Mouse (Mus musculus) E14TG2a.4 (cell line): ENCODE results near the gene Ppp4c.
A peak's percentile ranks its signal among the peaks of the same experiment; 100 is the strongest.

Experiments used
- H3K27me3 ChIP-seq: 2 replicates; pipeline ENCODE4 v1.6.1; 2014; ENCODE audit warnings: low read length, control low read depth; ENCODE audit not compliant: insufficient read depth
- H3K36me3 ChIP-seq: 2 replicates; pipeline ENCODE4 v1.6.1; 2014; ENCODE audit warnings: low read length, control low read depth; ENCODE audit not compliant: insufficient read depth
- H3K4me1 ChIP-seq: replicated peaks from 2 replicates; pipeline ENCODE4 v1.6.1; 2014; ENCODE audit warnings: low read depth, low read length, control low read depth
- H3K4me3 ChIP-seq: replicated peaks from 2 replicates; pipeline ENCODE4 v1.5.1; 2014; ENCODE audit warnings: mild to moderate bottlenecking, low read length
- H3K9me3 ChIP-seq: 2 replicates; pipeline ENCODE4 v1.6.1; 2014; ENCODE audit warnings: low read length, control low read depth
- CTCF ChIP-seq: conservative IDR thresholded peaks from 2 replicates; pipeline ENCODE4 v1.5.1; 2014; ENCODE audit warnings: low read length
- NANOG ChIP-seq: IDR thresholded peaks from 2 replicates; pipeline ENCODE4 v1.6.1; 2014; ENCODE audit warnings: borderline replicate concordance, low read length, mixed read lengths
- POU5F1 ChIP-seq: IDR thresholded peaks from 2 replicates; pipeline ENCODE4 v1.6.1; 2014; ENCODE audit warnings: low read length, borderline replicate concordance

Ppp4c gene

GRCm38 (mm10) chr7:126778147-126778546 is 14.1 kb downstream of the Ppp4c start:
- Histone ChIP-seq H3K27me3 (no peaks in the 10 kb centered on the region), H3K9me3 (no peaks in the 10 kb centered on the region)
- TF ChIP-seq POU5F1 = no peak
- TF ChIP-seq CTCF = no peak
- TF ChIP-seq NANOG = no peak

DNA sequence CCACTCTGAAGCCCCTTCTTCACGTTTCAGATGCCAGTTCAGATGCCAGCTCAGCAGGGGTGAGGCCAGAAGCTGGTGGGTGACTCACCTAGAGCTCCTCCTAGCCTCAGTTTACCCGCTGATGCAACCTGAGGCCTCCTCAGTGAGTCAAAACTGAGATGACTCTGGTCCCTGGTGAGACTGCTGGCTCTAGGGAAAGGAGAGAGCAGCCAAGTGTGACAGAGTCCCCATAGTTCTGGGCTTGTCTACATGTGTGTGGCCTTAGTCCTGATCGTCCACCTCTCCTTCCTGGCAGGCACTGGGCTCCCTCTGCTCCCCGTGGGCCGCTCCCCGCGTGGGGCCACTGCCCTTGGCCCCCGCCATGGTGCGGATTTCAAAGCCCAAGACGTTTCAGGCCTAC is 14.8 kb downstream of the Ppp4c start:
- TF ChIP-seq CTCF (no peak), NANOG (no peak), POU5F1 (no peak)
- H3K36me3 ChIP-seq = peaks cover 43% of the 10 kb centered on the region
- H3K27me3 ChIP-seq = no peaks in the 10 kb centered on the region
- H3K9me3 ChIP-seq = no peaks in the 10 kb centered on the region
- H3K4me3 ChIP-seq = peak overlapping the region; percentile 85
- H3K4me1 ChIP-seq = peaks cover 90% of the 10 kb centered on the region

More at GRCm38 (mm10) chr7:126778147-126778546, 14.1 kb downstream of the Ppp4c start:
- Histone ChIP-seq H3K4me3 (peak overlapping the region; percentile 85), H3K4me1 (peaks cover 90% of the 10 kb centered on the region), H3K36me3 (peaks cover 50% of the 10 kb centered on the region)

DNA sequence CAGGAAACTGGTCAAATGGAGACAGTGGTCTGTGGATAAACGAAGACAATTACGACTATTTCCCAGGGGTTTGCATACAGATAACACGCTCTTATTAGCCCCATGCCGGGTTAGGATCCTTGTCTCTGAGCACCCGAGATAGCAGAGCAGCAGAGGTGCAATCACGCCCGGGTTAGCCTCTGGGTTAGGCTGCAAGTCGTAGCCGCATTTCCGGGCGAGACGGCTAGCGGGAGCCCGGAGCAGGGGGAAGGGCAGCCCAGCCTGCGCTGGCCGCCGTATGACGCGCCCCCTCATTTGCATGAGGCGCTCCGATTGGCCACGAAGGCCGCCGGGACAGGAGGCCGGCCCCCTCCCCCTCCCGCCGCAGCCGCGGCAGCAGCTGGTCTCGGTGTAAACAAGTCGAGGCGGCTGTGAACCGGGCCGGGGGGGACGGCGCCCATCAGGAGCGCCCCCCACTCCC is 15.7 kb downstream of the Ppp4c start, which contains the start of gene Ypel3:
Ypel3 (plus strand) TSS at position 358 of the 460 bp plus-strand sequence.
- peaks cover 88% of the 10 kb centered on the region for H3K4me1 ChIP-seq
- no peaks in the 10 kb centered on the region for H3K9me3 ChIP-seq
- peak within 1 kb of the TSS; percentile 85 for H3K4me3 ChIP-seq
- peaks cover 35% of the 10 kb centered on the region for H3K36me3 ChIP-seq
- TF ChIP-seq NANOG = no peak
- no peak for TF ChIP-seq CTCF
- TF ChIP-seq POU5F1 = no peak
- H3K27me3 ChIP-seq = no peaks in the 10 kb centered on the region

DNA sequence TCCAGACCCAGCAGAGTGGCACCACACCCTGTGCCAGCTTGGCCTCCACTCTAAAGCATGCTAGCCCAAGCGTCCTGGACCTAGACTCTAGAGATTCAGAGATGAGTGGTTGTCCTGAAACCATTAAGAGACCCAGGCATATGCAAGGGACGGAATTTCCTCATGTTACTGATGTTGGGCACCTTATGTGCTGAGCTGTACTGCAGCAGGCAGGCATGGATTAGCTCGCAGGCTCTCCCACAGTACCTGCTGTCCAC is 16.4 kb downstream of the Ppp4c start:
- H3K4me1 ChIP-seq = peaks cover 87% of the 10 kb centered on the region
- TF ChIP-seq POU5F1 (no peak), CTCF (no peak), NANOG (no peak)
- no peaks in the 10 kb centered on the region for H3K27me3 ChIP-seq
- peaks cover 35% of the 10 kb centered on the region for H3K36me3 ChIP-seq
- H3K9me3 ChIP-seq = no peaks in the 10 kb centered on the region
- peak overlapping the region; percentile 85 for H3K4me3 ChIP-seq

DNA sequence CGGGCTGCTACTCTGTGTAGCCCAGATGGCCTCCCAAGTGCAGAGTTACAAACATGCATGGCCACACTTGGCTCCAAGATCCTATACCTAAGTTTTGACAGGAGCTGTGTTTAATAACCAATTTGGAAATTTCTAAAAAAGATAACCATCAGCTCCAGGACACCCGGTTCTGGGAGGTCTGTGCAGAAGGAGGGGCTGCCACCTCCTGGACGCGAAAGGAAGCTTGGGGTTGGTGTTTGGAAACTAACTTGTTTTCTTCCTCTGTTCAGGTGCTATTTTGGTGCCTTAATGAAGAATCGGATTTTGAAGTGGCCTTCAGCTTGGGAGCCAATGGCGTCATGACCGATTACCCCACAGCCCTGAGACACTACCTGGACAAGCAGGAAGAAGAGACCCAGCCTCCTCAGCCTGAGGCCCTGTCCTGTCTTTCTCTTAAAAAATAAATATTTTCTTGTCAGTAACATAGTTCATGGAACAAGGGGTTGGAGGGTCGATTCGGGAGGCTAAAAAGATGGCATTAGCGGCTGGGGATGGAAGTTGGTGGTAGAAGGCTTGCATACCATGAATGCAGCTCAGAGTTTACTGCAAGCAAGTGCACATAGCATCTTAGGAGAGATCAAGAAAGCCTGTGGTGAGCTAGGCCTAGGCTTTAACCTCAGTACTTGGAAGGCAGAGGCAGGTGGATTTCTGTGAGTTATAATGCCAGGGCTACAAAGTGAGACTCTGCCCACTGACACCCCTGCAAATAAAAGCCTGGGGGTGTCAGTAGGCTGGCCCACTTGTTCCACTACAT is 16.9 kb downstream of the Ppp4c start:
- H3K27me3 ChIP-seq = no peaks in the 10 kb centered on the region
- peak overlapping the region; percentile 85 for H3K4me3 ChIP-seq
- peaks cover 88% of the 10 kb centered on the region for H3K4me1 ChIP-seq
- TF ChIP-seq POU5F1 = no peak
- no peaks in the 10 kb centered on the region for H3K9me3 ChIP-seq
- peaks cover 37% of the 10 kb centered on the region for H3K36me3 ChIP-seq

DNA sequence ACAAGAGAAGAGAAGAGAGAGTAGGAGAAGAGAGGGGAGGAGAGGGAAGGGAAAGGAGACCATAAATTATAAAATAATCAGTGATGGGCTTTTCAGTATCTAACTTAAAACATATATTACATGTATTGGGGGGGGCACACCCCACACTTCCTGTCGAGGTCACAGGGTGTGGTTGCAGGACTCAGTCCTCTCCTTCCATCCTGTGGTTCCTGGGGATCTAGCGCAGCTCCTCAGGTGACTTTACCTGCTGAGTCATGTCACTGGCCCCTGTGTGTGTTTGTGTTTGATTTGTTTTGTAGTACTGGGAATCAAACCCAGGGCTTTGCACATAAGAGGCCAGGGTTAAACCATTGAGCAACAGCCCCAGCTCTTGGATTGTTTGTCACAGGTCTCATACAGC is 17.8 kb downstream of the Ppp4c start:
- Histone ChIP-seq H3K36me3 (peaks cover 46% of the 10 kb centered on the region), H3K4me1 (peaks cover 84% of the 10 kb centered on the region), H3K9me3 (no peaks in the 10 kb centered on the region), H3K4me3 (no peak overlapping the region), H3K27me3 (no peaks in the 10 kb centered on the region)
- TF ChIP-seq NANOG = no peak

DNA sequence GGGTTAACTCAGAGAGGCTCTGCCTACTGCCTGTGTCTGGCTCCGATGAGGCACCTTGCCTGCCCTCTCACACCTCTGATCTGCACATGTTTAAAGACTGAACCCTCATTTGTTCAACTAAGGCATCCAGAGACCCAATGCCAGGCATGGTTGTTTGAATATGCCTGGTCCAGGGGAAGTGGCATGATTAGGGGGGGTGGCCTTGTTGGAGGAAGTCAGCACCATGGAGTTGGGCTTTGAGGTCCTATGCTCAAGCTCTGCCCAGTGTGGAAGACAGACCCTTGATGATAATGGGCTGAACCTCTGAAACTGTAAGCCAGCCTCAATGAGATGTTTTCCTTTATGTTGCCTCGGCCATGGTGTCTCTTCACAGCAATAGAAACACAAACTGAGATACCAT is 18.9 kb downstream of the Ppp4c start:
- H3K4me1 ChIP-seq = peaks cover 75% of the 10 kb centered on the region
- TF ChIP-seq CTCF (no peak), POU5F1 (no peak), NANOG (no peak)
- no peaks in the 10 kb centered on the region for H3K27me3 ChIP-seq
- H3K36me3 ChIP-seq = peaks cover 49% of the 10 kb centered on the region
- peak overlapping the region; percentile 56 for H3K4me3 ChIP-seq
- H3K9me3 ChIP-seq = no peaks in the 10 kb centered on the region

DNA sequence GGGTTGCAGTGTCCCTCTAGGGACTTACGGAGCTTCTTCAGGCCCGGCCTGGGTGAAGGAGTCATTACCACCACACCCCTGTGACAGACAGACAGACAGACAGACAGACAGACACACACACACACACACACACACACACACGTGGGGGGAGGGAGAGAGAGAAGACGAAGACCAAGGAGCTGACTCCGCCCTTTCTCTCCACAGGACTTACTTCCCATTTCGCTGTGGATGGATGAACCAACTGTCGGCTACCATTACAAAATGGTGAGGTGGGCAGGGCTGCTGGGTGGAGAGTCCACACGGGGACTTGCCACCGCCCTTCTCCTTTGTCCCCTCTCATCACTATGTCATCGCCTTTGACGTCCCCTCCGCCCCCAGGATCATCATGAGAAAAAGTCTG is 21.5 kb downstream of the Ppp4c start:
- Histone ChIP-seq H3K36me3 (peaks cover 66% of the 10 kb centered on the region), H3K4me1 (peaks cover 69% of the 10 kb centered on the region), H3K27me3 (no peaks in the 10 kb centered on the region), H3K4me3 (peak overlapping the region; percentile 62), H3K9me3 (no peaks in the 10 kb centered on the region)
- TF ChIP-seq CTCF (no peak), POU5F1 (no peak), NANOG (no peak)

DNA sequence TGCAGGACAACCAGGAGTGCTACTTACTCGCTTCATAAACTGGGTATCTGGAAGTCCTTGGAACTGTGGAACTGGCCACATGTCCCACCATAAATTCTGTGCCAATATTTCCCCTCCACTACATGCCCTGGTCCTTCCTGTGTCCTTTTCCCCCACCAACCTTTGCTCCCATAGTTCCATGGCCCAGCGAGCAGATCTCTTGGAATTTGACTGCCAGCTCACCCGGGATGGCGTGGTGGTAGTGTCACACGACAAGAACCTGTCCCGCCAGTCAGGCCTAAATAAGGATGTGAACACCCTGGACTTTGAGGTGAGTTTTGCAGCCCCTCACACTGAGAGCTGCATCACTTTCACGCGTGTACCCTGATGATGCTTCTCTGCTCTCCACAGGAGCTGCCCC is 25.3 kb downstream of the Ppp4c start:
- Histone ChIP-seq H3K4me3 (no peak overlapping the region), H3K36me3 (peaks cover 86% of the 10 kb centered on the region), H3K27me3 (no peaks in the 10 kb centered on the region), H3K4me1 (peaks cover 71% of the 10 kb centered on the region), H3K9me3 (no peaks in the 10 kb centered on the region)
- TF ChIP-seq POU5F1 = no peak

DNA sequence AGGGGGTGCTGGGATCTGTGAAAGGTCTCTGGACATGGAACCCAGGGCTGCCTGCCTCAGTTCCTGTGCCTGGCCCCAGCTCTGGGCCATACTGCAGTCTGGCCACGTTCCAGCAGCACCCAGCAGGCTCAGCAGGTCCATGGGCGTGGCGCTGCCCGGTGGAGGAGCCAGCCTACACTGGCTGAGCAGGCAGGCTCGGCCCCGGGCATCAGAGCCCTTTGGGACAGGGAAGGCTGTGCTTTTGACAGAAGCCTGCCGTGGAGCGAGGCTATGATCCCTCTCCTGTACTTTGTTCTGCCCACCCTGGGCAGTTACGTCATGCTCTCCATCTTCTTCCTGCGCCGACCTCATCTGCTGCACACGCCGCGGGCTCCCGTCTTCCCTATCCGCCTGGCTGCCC is 26.1 kb downstream of the Ppp4c start, which contains the start of gene Gdpd3:
Gdpd3 (plus strand) TSS at position 134 of the 400 bp plus-strand sequence.
- Histone ChIP-seq H3K4me1 (peaks cover 74% of the 10 kb centered on the region), H3K9me3 (no peaks in the 10 kb centered on the region), H3K4me3 (peak within 1 kb of the TSS; percentile 55), H3K36me3 (peaks cover 94% of the 10 kb centered on the region), H3K27me3 (no peaks in the 10 kb centered on the region)
- TF ChIP-seq CTCF = no peak
- TF ChIP-seq NANOG = no peak
- TF ChIP-seq POU5F1 = no peak
